Mouse (Mus musculus): ENCODE data around the gene Rab25. TPM values are rescaled to one million over a fixed set of nuclear protein-coding genes. Genes with fewer than 3 reads are reported as not detected.

The Rab25 gene
- polyA plus RNA-seq, 1 experiment from 2014 or later, result 0.55 TPM

DNA sequence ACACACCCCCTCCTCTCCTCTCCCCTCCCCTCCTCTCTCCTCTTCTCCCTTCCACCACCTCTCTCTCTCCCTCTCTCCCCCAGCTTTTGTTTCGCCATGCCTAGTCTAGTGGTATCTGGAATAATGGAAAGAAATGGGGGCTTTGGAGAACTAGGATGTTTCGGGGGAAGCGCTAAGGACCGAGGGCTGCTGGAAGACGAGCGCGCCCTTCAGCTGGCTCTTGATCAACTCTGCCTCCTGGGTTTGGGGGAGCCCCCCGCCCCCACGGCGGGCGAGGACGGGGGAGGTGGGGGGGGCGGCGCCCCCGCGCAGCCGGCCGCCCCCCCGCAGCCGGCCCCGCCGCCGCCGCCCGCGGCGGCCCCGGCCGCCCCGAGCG lies 15.8 kb downstream of the Rab25 start, which contains the start of gene Mex3a:
Mex3a (plus strand) TSS at position 97 of the 376 bp plus-strand sequence.
- Histone ChIP-seq H3K36me3 (peaks cover 18% of the 10 kb centered on the region), H3K27me3 (replicated peaks) (no peaks in the 10 kb centered on the region), H3K4me3 (peak within 1 kb of the TSS; percentile 83), H3K9me3 (replicated peaks) (no peaks in the 10 kb centered on the region), H3K27ac (ENCODE audit: poor library complexity, severe bottlenecking) (peak within 1 kb of the TSS; percentile 95), H3K4me2 (peak within 1 kb of the TSS; percentile 88), H3K9ac (peak within 1 kb of the TSS; percentile 97), H3K4me1 (replicated peaks) (peaks cover 70% of the 10 kb centered on the region)
- 7% methylated on average over 24 of the region's 31 CpGs for WGBS
- no peak for ATAC-seq (ENCODE audit: insufficient number of reproducible peaks, low FRiP score)

- H3K36me3 ChIP-seq, result peaks cover 11% of the 10 kb centered on the region
- H3K4me1 ChIP-seq (replicated peaks), result peaks cover 68% of the 10 kb centered on the region
- H3K4me2 ChIP-seq, result peak overlapping the region; percentile 88
- H3K27me3 ChIP-seq (replicated peaks), result no peaks in the 10 kb centered on the region
- H3K9me3 ChIP-seq (replicated peaks), result no peaks in the 10 kb centered on the region
- peak overlapping the region; percentile 83 for H3K4me3 ChIP-seq
- peak overlapping the region; percentile 95 for H3K27ac ChIP-seq (ENCODE audit: poor library complexity, severe bottlenecking)
- 1% methylated on average over 59 of the region's 63 CpGs for WGBS
- ATAC-seq (ENCODE audit: insufficient number of reproducible peaks, low FRiP score), result peak; percentile 81
- H3K9ac ChIP-seq, result peak overlapping the region; percentile 97
Observed at GRCm38 (mm10) chr3:88531348-88532298, 16.5 kb downstream of the Rab25 start.

GRCm38 (mm10) chr3:88530082-88530864 lies 17.8 kb downstream of the Rab25 start:
- Histone ChIP-seq H3K9me3 (replicated peaks) (no peaks in the 10 kb centered on the region), H3K27me3 (replicated peaks) (no peaks in the 10 kb centered on the region), H3K36me3 (peaks cover 4% of the 10 kb centered on the region), H3K27ac (ENCODE audit: poor library complexity, severe bottlenecking) (peak overlapping the region; percentile 95), H3K4me3 (peak overlapping the region; percentile 83), H3K4me2 (peak overlapping the region; percentile 88), H3K4me1 (replicated peaks) (peaks cover 64% of the 10 kb centered on the region), H3K9ac (peak overlapping the region; percentile 54)
- WGBS, result 24% methylated on average over 11 of the region's 11 CpGs
- ATAC-seq (ENCODE audit: insufficient number of reproducible peaks, low FRiP score), result no peak

GRCm38 (mm10) chr3:88529204-88530000 lies 18.7 kb downstream of the Rab25 start:
- Histone ChIP-seq H3K4me1 (replicated peaks) (peaks cover 55% of the 10 kb centered on the region), H3K9ac (peak overlapping the region; percentile 54), H3K4me2 (peak overlapping the region; percentile 88), H3K27ac (ENCODE audit: poor library complexity, severe bottlenecking) (peak overlapping the region; percentile 95), H3K27me3 (replicated peaks) (no peaks in the 10 kb centered on the region), H3K36me3 (peaks cover 10% of the 10 kb centered on the region), H3K4me3 (peak overlapping the region; percentile 83), H3K9me3 (replicated peaks) (no peaks in the 10 kb centered on the region)
- ATAC-seq (ENCODE audit: insufficient number of reproducible peaks, low FRiP score), result no peak
- 38% methylated on average over 7 of the region's 7 CpGs for WGBS

DNA sequence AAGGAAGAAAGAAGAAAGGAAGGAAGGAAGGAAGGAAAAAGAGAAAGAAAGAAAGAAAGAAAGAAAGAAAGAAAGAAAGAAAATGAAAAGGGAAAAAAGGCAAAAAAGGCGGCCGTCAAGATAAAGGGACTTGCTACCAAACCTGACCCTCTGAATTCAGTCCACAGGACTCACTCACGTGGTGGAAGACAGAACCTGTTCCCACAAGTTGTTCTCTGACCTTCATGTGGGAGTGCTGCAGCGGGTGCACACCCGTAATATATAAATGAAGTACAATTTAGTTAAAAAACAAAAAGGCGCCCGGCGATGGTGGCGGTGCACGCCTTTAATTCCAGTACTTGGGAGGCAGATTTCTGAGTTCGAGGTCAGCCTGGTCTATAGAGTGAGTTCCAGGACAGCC lies 19.5 kb downstream of the Rab25 start:
- no peak for ATAC-seq (ENCODE audit: insufficient number of reproducible peaks, low FRiP score)
- H3K9ac ChIP-seq, result no peak overlapping the region
- peak overlapping the region; percentile 95; the same call in 1 of the 2 replicates for H3K27ac ChIP-seq (ENCODE audit: poor library complexity, severe bottlenecking)
- H3K4me1 ChIP-seq (replicated peaks), result peaks cover 47% of the 10 kb centered on the region
- no peaks in the 10 kb centered on the region for H3K27me3 ChIP-seq (replicated peaks)
- peaks cover 17% of the 10 kb centered on the region for H3K36me3 ChIP-seq
- 82% methylated on average over 11 of the region's 11 CpGs for WGBS
- peak overlapping the region; percentile 88; the same call in 1 of the 2 replicates for H3K4me2 ChIP-seq
- no peak overlapping the region for H3K4me3 ChIP-seq
- H3K9me3 ChIP-seq (replicated peaks), result no peaks in the 10 kb centered on the region

DNA sequence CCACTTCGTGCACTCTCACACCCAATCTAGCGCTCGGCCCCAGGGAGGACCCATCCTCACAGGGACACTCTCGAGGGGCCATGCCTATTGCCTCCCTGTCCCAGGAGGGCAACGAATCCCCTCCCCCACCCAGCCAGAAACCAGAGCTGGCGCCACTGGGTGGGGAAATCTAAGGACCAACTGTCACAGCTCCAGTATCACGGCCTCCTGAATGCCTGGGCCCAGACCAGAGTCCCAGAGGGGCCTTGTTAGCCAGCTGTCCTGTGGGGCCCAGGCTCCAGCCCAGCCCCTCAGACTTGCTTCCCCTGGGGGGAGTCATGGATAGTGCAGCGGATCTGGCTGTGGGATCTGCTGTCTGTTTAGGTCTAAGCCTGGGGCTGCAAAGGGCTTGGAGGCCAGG lies 20.5 kb downstream of the Rab25 start:
- H3K36me3 ChIP-seq, result peaks cover 23% of the 10 kb centered on the region
- no peak overlapping the region for H3K4me3 ChIP-seq
- H3K4me2 ChIP-seq, result peak overlapping the region; percentile 44
- no peaks in the 10 kb centered on the region for H3K9me3 ChIP-seq (replicated peaks)
- H3K27me3 ChIP-seq (replicated peaks), result no peaks in the 10 kb centered on the region
- 15% methylated on average over 8 of the region's 8 CpGs for WGBS
- peaks cover 46% of the 10 kb centered on the region for H3K4me1 ChIP-seq (replicated peaks)
- H3K27ac ChIP-seq (ENCODE audit: poor library complexity, severe bottlenecking), result peak overlapping the region; percentile 19
- peak overlapping the region; percentile 27 for H3K9ac ChIP-seq
- no peak for ATAC-seq (ENCODE audit: insufficient number of reproducible peaks, low FRiP score)

DNA sequence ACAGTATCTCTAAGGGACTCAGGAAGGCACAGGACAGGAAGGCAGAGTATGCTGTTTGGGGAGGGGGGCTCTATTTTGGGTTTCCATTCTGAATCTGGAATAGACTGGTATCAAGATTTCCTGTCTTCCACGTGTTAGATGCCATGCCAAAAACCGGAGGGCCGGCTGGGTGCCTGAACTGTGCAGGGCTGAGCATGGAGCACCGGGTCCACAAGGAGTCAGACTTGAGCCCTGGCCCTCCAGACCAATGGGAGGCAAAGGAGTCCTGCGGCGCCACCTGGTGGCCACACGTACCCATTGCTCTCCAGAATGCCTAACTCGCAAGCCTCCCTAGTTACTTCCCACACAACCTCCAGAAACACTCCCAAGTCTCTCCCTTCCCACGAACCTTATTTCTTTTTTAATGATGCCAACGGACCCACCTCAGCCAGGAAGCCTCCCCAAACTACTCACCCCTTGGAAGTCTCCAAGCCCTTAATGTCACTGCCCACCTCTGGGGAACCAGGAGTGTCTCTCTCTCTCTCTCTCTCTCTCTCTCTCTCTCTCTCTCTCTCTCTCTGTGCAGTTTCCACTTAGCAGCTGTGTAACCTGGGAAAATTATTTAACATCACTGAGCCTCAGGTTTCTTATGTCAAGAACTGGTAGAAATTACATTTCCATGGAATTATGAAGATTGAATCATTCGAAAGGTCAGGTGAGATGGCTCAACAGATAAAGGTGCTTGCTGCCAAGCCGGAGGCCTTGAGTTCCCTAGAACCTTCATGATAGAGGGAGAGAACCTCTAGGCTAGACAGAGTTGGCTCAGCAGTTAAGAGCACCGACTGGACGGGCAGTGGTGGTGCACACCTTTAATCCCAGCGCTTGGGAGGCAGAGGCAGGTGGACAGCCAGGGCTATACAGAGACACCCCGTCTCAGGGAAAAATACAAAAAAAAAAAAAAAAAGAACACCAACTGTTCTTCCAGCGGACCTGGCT lies 21.7 kb downstream of the Rab25 start:
- H3K9ac ChIP-seq, result peak overlapping the region; percentile 34; the same call in 1 of the 2 replicates
- H3K27ac ChIP-seq (ENCODE audit: poor library complexity, severe bottlenecking), result no peak overlapping the region

DNA sequence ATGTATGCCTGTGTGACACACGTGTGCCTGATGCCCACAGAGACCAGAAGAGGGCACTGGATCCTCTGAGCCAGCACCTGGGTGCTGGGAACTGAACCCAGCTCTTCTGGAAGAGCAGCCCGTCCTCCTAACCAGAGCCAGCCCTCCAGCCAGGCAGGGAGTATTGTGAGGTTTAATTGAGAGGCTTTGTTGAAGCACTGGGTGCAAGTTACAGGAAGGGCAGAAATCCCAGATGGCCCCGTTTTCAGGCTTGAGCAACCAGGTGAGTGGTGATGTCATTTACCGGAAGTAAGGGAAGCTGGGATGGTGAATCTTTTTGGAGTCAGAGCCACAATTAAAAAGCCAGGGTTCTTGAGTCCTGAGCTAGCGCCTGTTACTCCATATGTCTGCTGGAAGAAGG lies 23.1 kb downstream of the Rab25 start:
- Histone ChIP-seq H3K27me3 (replicated peaks) (no peaks in the 10 kb centered on the region), H3K36me3 (peaks cover 23% of the 10 kb centered on the region)
- no peak for ATAC-seq (ENCODE audit: insufficient number of reproducible peaks, low FRiP score)

More for the DNA sequence above, 21.7 kb downstream of the Rab25 start:
- peaks cover 46% of the 10 kb centered on the region for H3K4me1 ChIP-seq (replicated peaks)
- peak; percentile 69 for ATAC-seq (ENCODE audit: insufficient number of reproducible peaks, low FRiP score)
- no peak overlapping the region for H3K4me2 ChIP-seq
- no peaks in the 10 kb centered on the region for H3K27me3 ChIP-seq (replicated peaks)
- no peaks in the 10 kb centered on the region for H3K9me3 ChIP-seq (replicated peaks)
- no peak overlapping the region for H3K4me3 ChIP-seq
- peaks cover 23% of the 10 kb centered on the region for H3K36me3 ChIP-seq
- 32% methylated on average over 17 of the region's 17 CpGs for WGBS

GRCm38 (mm10) chr3:88523027-88523426 lies 25.1 kb downstream of the Rab25 start:
- Histone ChIP-seq H3K4me3 (no peak overlapping the region), H3K4me1 (replicated peaks) (peaks cover 21% of the 10 kb centered on the region), H3K27me3 (replicated peaks) (no peaks in the 10 kb centered on the region), H3K27ac (ENCODE audit: poor library complexity, severe bottlenecking) (no peak overlapping the region), H3K36me3 (peaks cover 23% of the 10 kb centered on the region), H3K9me3 (replicated peaks) (no peaks in the 10 kb centered on the region), H3K9ac (no peak overlapping the region), H3K4me2 (no peak overlapping the region)
- no peak for ATAC-seq (ENCODE audit: insufficient number of reproducible peaks, low FRiP score)
- WGBS, result 81% methylated on average over 8 of the region's 8 CpGs

More for the DNA sequence above, 23.1 kb downstream of the Rab25 start:
- Histone ChIP-seq H3K27ac (ENCODE audit: poor library complexity, severe bottlenecking) (no peak overlapping the region), H3K4me3 (no peak overlapping the region), H3K4me1 (replicated peaks) (peaks cover 39% of the 10 kb centered on the region), H3K9ac (no peak overlapping the region), H3K9me3 (replicated peaks) (no peaks in the 10 kb centered on the region), H3K4me2 (no peak overlapping the region)
- 82% methylated on average over 5 of the region's 5 CpGs for WGBS
